Mouse (Mus musculus) kidney, embryonic 15.5 days (tissue): ENCODE data around the gene Slc37a3. TPM values are rescaled to one million over a fixed set of nuclear protein-coding genes. Genes with fewer than 3 reads are reported as not detected.
"Not testable (repeated sequence)": the region's sequence is repeated elsewhere in the genome, so short reads cannot be mapped to it uniquely, and the experiment has no call there.

Experiments
- ATAC-seq: fragments of 200-750 bp; cut with Nextera tagmentation; replicated peaks from 2 replicates; pipeline ENCODE4 v1.8.0; 2017; ENCODE audit warnings: moderate TSS enrichment; ENCODE audit not compliant: low FRiP score
- H3K27ac ChIP-seq: fragments of 300-500 bp; sonication (generic); 2 replicates; pipeline ENCODE4 v1.5.1; 2015; ENCODE audit warnings: mild to moderate bottlenecking, inconsistent platforms
- H3K27me3 ChIP-seq: fragments of 300-500 bp; sonication (generic); 2 replicates; pipeline ENCODE4 v1.6.1; 2015; ENCODE audit warnings: inconsistent platforms
- H3K36me3 ChIP-seq: fragments of 300-500 bp; sonication (generic); 2 replicates; pipeline ENCODE4 v1.6.1; 2015; ENCODE audit warnings: inconsistent platforms
- H3K4me1 ChIP-seq: fragments of 300-500 bp; sonication (generic); 2 replicates; pipeline ENCODE4 v1.6.1; 2015; ENCODE audit warnings: inconsistent platforms
- H3K4me2 ChIP-seq: fragments of 300-500 bp; sonication (generic); 2 replicates; pipeline ENCODE4 v1.6.1; 2015; ENCODE audit warnings: moderate library complexity, mild to moderate bottlenecking, inconsistent platforms
- H3K4me3 ChIP-seq: fragments of 300-500 bp; sonication (generic); replicated peaks from 2 replicates; pipeline ENCODE4 v1.5.1; 2015; ENCODE audit warnings: mild to moderate bottlenecking, inconsistent platforms
- H3K9ac ChIP-seq: fragments of 300-500 bp; sonication (generic); 2 replicates; pipeline ENCODE4 v1.6.1; 2015; ENCODE audit warnings: mild to moderate bottlenecking, inconsistent platforms
- H3K9me3 ChIP-seq: fragments of 300-500 bp; sonication (generic); replicated peaks from 2 replicates; pipeline ENCODE4 v1.6.1; 2016; ENCODE audit warnings: inconsistent platforms
- WGBS: fragments of 180-500 bp; shearing (Covaris S2); methylation state at CpG from one replicate; pipeline ENCODE4 v1.1.7; 2015; ENCODE audit warnings: mixed read lengths; 5-methylcytosine and 5-hydroxymethylcytosine counted together
- polyA plus RNA-seq: library from polyadenylated mRNA; unstranded; fragments of >200 nt; fragmentation: Nextera tagmentation; extraction: Ambion mirVana; gene quantifications from 2 replicates; pipeline ENCODE4 v1.2.1, GENCODE M21; 2015

Gene Slc37a3
- polyA plus RNA-seq, 1 experiment from 2014 or later = 53.9 TPM

GRCm38 (mm10) chr6:39403136-39403535 is 25.7 kb upstream of the Slc37a3 start:
- no peak overlapping the region for H3K27ac ChIP-seq
- no peak for ATAC-seq
- no peaks in the 10 kb centered on the region for H3K27me3 ChIP-seq
- H3K4me2 ChIP-seq = no peak overlapping the region
- H3K9ac ChIP-seq = no peak overlapping the region
- peaks cover 51% of the 10 kb centered on the region for H3K36me3 ChIP-seq
- H3K4me1 ChIP-seq = no peaks in the 10 kb centered on the region
- H3K4me3 ChIP-seq = no peak overlapping the region
- no peaks in the 10 kb centered on the region for H3K9me3 ChIP-seq
- 64% methylated on average over 2 of the region's 2 CpGs for WGBS

- no peak for ATAC-seq
- 80% methylated on average over 7 of the region's 7 CpGs for WGBS
- Histone ChIP-seq H3K9ac (no peak overlapping the region), H3K36me3 (peaks cover 60% of the 10 kb centered on the region), H3K9me3 (no peaks in the 10 kb centered on the region), H3K27me3 (no peaks in the 10 kb centered on the region), H3K4me1 (no peaks in the 10 kb centered on the region), H3K4me2 (no peak overlapping the region), H3K4me3 (no peak overlapping the region), H3K27ac (no peak overlapping the region)
Observed at GRCm38 (mm10) chr6:39400343-39400742, 22.9 kb upstream of the Slc37a3 start.

GRCm38 (mm10) chr6:39398342-39398741 is 20.9 kb upstream of the Slc37a3 start:
- peaks cover 42% of the 10 kb centered on the region for H3K36me3 ChIP-seq
- no peak overlapping the region for H3K9ac ChIP-seq
- no peaks in the 10 kb centered on the region for H3K27me3 ChIP-seq
- H3K4me2 ChIP-seq = no peak overlapping the region
- ATAC-seq = no peak
- 87% methylated on average over 9 of the region's 9 CpGs for WGBS
- H3K4me3 ChIP-seq = no peak overlapping the region
- H3K9me3 ChIP-seq = no peaks in the 10 kb centered on the region
- no peak overlapping the region for H3K27ac ChIP-seq
- no peaks in the 10 kb centered on the region for H3K4me1 ChIP-seq

- no peaks in the 10 kb centered on the region for H3K4me1 ChIP-seq
- H3K27me3 ChIP-seq = no peaks in the 10 kb centered on the region
- WGBS = 94% methylated on average over 6 of the region's 6 CpGs
- no peak overlapping the region for H3K4me2 ChIP-seq
- peaks cover 41% of the 10 kb centered on the region for H3K36me3 ChIP-seq
- H3K9me3 ChIP-seq = no peaks in the 10 kb centered on the region
- no peak overlapping the region for H3K4me3 ChIP-seq
- no peak for ATAC-seq
- H3K27ac ChIP-seq = no peak overlapping the region
- H3K9ac ChIP-seq = no peak overlapping the region
Observed at GRCm38 (mm10) chr6:39397046-39397445, 19.6 kb upstream of the Slc37a3 start.

- H3K9ac ChIP-seq = no peak overlapping the region
- no peaks in the 10 kb centered on the region for H3K4me1 ChIP-seq
- no peak overlapping the region for H3K27ac ChIP-seq
- ATAC-seq = no peak
- WGBS = 48% methylated on average over 4 of the region's 4 CpGs
- H3K36me3 ChIP-seq = peaks cover 39% of the 10 kb centered on the region
- H3K27me3 ChIP-seq = no peaks in the 10 kb centered on the region
- no peak overlapping the region for H3K4me2 ChIP-seq
- no peak overlapping the region for H3K4me3 ChIP-seq
- H3K9me3 ChIP-seq = no peaks in the 10 kb centered on the region
Observed at GRCm38 (mm10) chr6:39395916-39396315, 18.4 kb upstream of the Slc37a3 start.

GRCm38 (mm10) chr6:39395471-39395870 is 18.0 kb upstream of the Slc37a3 start:
- H3K9ac ChIP-seq = no peak overlapping the region
- no peaks in the 10 kb centered on the region for H3K27me3 ChIP-seq
- H3K4me3 ChIP-seq = no peak overlapping the region
- no peaks in the 10 kb centered on the region for H3K9me3 ChIP-seq
- H3K4me1 ChIP-seq = no peaks in the 10 kb centered on the region
- no peak overlapping the region for H3K27ac ChIP-seq
- H3K36me3 ChIP-seq = peaks cover 37% of the 10 kb centered on the region
- WGBS = 59% methylated on average over 4 of the region's 4 CpGs
- ATAC-seq = 0 out of 2 replicates have a peak, but pooled peaks have one; percentile 52
- no peak overlapping the region for H3K4me2 ChIP-seq

- H3K9ac ChIP-seq = no peak overlapping the region
- no peak overlapping the region for H3K4me3 ChIP-seq
- 93% methylated on average over 2 of the region's 2 CpGs for WGBS
- no peaks in the 10 kb centered on the region for H3K27me3 ChIP-seq
- H3K36me3 ChIP-seq = no peaks in the 10 kb centered on the region
- no peak overlapping the region for H3K4me2 ChIP-seq
- H3K4me1 ChIP-seq = no peaks in the 10 kb centered on the region
- no peak for ATAC-seq
- no peak overlapping the region for H3K27ac ChIP-seq
- no peaks in the 10 kb centered on the region for H3K9me3 ChIP-seq
Observed at GRCm38 (mm10) chr6:39389988-39390387, 12.5 kb upstream of the Slc37a3 start.

GRCm38 (mm10) chr6:39381125-39381880 is 3.8 kb upstream of the Slc37a3 start, which contains the start of gene Rab19:
Gene Rab19, plus strand, starts transcription at chr6:39381175.
- WGBS = 4% methylated on average over 20 of the region's 20 CpGs
- no peak for ATAC-seq

GRCm38 (mm10) chr6:39380276-39380675 is 2.8 kb upstream of the Slc37a3 start:
- 88% methylated on average over 3 of the region's 3 CpGs for WGBS
- no peaks in the 10 kb centered on the region for H3K36me3 ChIP-seq
- H3K4me1 ChIP-seq = peaks cover 28% of the 10 kb centered on the region

More at GRCm38 (mm10) chr6:39381125-39381880, 3.8 kb upstream of the Slc37a3 start, which contains the start of gene Rab19:
- Histone ChIP-seq H3K27ac (peak within 1 kb of the TSS; percentile 43; the same call in 1 of the 2 replicates), H3K9ac (peak within 1 kb of the TSS; percentile 18; the same call in 1 of the 2 replicates), H3K36me3 (no peaks in the 10 kb centered on the region), H3K4me3 (peak within 1 kb of the TSS; percentile 44), H3K9me3 (no peaks in the 10 kb centered on the region), H3K4me1 (peaks cover 19% of the 10 kb centered on the region), H3K4me2 (peak within 1 kb of the TSS; percentile 78), H3K27me3 (peaks cover 4% of the 10 kb centered on the region; the same call in 1 of the 2 replicates)

GRCm38 (mm10) chr6:39379749-39380148 is 2.3 kb upstream of the Slc37a3 start:
- Histone ChIP-seq H3K36me3 (no peaks in the 10 kb centered on the region), H3K27me3 (peaks cover 4% of the 10 kb centered on the region; the same call in 1 of the 2 replicates), H3K4me2 (no peak overlapping the region), H3K4me1 (peaks cover 28% of the 10 kb centered on the region), H3K27ac (no peak overlapping the region), H3K9ac (no peak overlapping the region), H3K9me3 (no peaks in the 10 kb centered on the region), H3K4me3 (no peak overlapping the region)
- 66% methylated on average over 8 of the region's 8 CpGs for WGBS
- ATAC-seq = no peak

More at GRCm38 (mm10) chr6:39380276-39380675, 2.8 kb upstream of the Slc37a3 start:
- H3K4me2 ChIP-seq = no peak overlapping the region
- no peak overlapping the region for H3K4me3 ChIP-seq
- no peak for ATAC-seq
- no peak overlapping the region for H3K27ac ChIP-seq
- no peaks in the 10 kb centered on the region for H3K9me3 ChIP-seq
- H3K27me3 ChIP-seq = peaks cover 4% of the 10 kb centered on the region; the same call in 1 of the 2 replicates
- no peak overlapping the region for H3K9ac ChIP-seq

GRCm38 (mm10) chr6:39379224-39379623 is 1.7 kb upstream of the Slc37a3 start:
- H3K27ac ChIP-seq = no peak overlapping the region
- H3K4me3 ChIP-seq = no peak overlapping the region
- H3K36me3 ChIP-seq = peaks cover under 1% of the 10 kb centered on the region; the same call in 1 of the 2 replicates
- no peak overlapping the region for H3K4me2 ChIP-seq
- H3K4me1 ChIP-seq = peaks cover 28% of the 10 kb centered on the region
- H3K9ac ChIP-seq = no peak overlapping the region
- no peak for ATAC-seq
- 59% methylated on average over 4 of the region's 4 CpGs for WGBS
- H3K9me3 ChIP-seq = no peaks in the 10 kb centered on the region
- H3K27me3 ChIP-seq = peaks cover 4% of the 10 kb centered on the region; the same call in 1 of the 2 replicates

GRCm38 (mm10) chr6:39378161-39378835 is 823 bp upstream of the Slc37a3 start:
- H3K27ac ChIP-seq, H3K4me3 ChIP-seq, H3K27me3 ChIP-seq, H3K4me2 ChIP-seq, H3K9ac ChIP-seq, ATAC-seq, H3K36me3 ChIP-seq, H3K9me3 ChIP-seq: not testable (repeated sequence)
- peaks cover 32% of the 10 kb centered on the region for H3K4me1 ChIP-seq
- 71% methylated on average over 13 of the region's 13 CpGs for WGBS
